22 mouse cellular contexts compared by ENCODE assay signal in genomic region chr13:29765296-29765695, GRCm38 (mm10).
DNase-seq lines count a peak whose midpoint lies in the region; ATAC-seq lines count a peak whose summit lies in the region.
"Had no signal": no experiment of that assay in that cellular context is flagged by ENCODE, and none has a peak within 500 bp of the region (broad histone marks: within the 10 kb centered on the region; RNA-seq: fewer than 3 reads in every experiment).

No protein-coding gene starts in this region.

- peaks cover 65% of the 10 kb centered on the region for H3K4me1 ChIP-seq in heart, embryonic 13.5 days

- intact Hi-C loops in heart, postnatal 25 days (cut with DNase I), result no loop called here

- H3K9me3 ChIP-seq in heart, embryonic 13.5 days, result no peaks in the 10 kb centered on the region
- H3K9me3 ChIP-seq: embryonic facial prominence, embryonic 10.5 days; forebrain, embryonic 10.5 days; G1E; hindbrain, embryonic 10.5 days had no signal

- no peaks in the 10 kb centered on the region for H3K36me3 ChIP-seq in heart, embryonic 13.5 days
- H3K36me3 ChIP-seq: embryonic facial prominence, embryonic 10.5 days; forebrain, embryonic 10.5 days; hindbrain, embryonic 10.5 days had no signal

- no peak overlapping the region for H3K4me2 ChIP-seq in heart, embryonic 13.5 days
- H3K4me2 ChIP-seq: hindbrain, embryonic 14.5 days had no signal

- H3K4me3 ChIP-seq in heart, embryonic 13.5 days, result no peak overlapping the region
- H3K4me3 ChIP-seq: embryonic facial prominence, embryonic 10.5 days; forebrain, embryonic 10.5 days; gastrocnemius, adult 2 months; hindbrain, embryonic 10.5 days had no signal

- H3K27me3 ChIP-seq in heart, embryonic 13.5 days (replicated peaks), result no peaks in the 10 kb centered on the region

- H3K27ac ChIP-seq in heart, embryonic 13.5 days (replicated peaks), result peak overlapping the region; percentile 48
- H3K27ac ChIP-seq: embryonic facial prominence, embryonic 10.5 days; forebrain, embryonic 10.5 days; gastrocnemius, adult 2 months; hindbrain, embryonic 10.5 days; hindbrain, embryonic 14.5 days had no signal

- WGBS in heart, embryonic 13.5 days, result 39% methylated on average over 3 of the region's 3 CpGs

- H3K9ac ChIP-seq in heart, embryonic 13.5 days, result no peak overlapping the region
- H3K9ac ChIP-seq: hindbrain, embryonic 14.5 days had no signal

- DNase-seq in heart, adult 11 months, result peak; percentile 66
- DNase-seq in heart, adult 8-10 months (ENCODE audit: low spot score), result no peak
- DNase-seq in heart, postnatal 25 days (ENCODE audit: low spot score), result no peak
- DNase-seq in lung, postnatal 25 days (ENCODE audit: low spot score), result peak; percentile 34
- DNase-seq in lung, postnatal 4 days, result no peak
- DNase-seq in fat pad, adult 2 months (ENCODE audit: extremely low read depth, low read depth, low spot score), result peak; percentile 70
- no peak for DNase-seq in kidney, postnatal 14 days
- DNase-seq: adrenal gland, adult 8-10 months; adrenal gland, postnatal 36 days; B cell, adult 2 months; cerebellum, adult 2 months; cerebellum, postnatal 10 days; gastrocnemius, adult 2 months; gastrocnemius, postnatal 25 days had no signal

- no peak for ATAC-seq in heart, embryonic 13.5 days (ENCODE audit: extremely low read depth, insufficient number of reproducible peaks, low FRiP score, low TSS enrichment)
- ATAC-seq: CD4-positive, CD25-positive, alpha-beta regulatory T cell, adult 4 months; forebrain, embryonic 14.5 days had no signal

Comparison
In these comparisons a context has a peak if more than half of its experiments do, and no peak if none do; other contexts are left out.
1. DNase-seq: peak in heart, adult 11 months (single experiment), lung, postnatal 25 days (single experiment) and fat pad, adult 2 months (single experiment); none in heart, adult 8-10 months (single experiment), heart, postnatal 25 days (single experiment), lung, postnatal 4 days (0 of 2) and kidney, postnatal 14 days (single experiment).